Mouse (Mus musculus) T-helper 17 cell (primary cell): ENCODE measurements around the gene Wdr38.

ENCODE experiments used
- in situ Hi-C, 2 experiments: fragments of 300-600 bp; cut with MboI, MseI; formaldehyde crosslinking; loops; 1 replicate in 1 of 2; 2 replicates in 1 of 2; pipeline ENCODE4 v1.15.1; 2025; ENCODE audit warnings: high pct_unique_total_duplicates in 2 of 2

Gene Wdr38

GRCm38 (mm10) chr2:39040215-39040614 lies 42.9 kb downstream of the Wdr38 start:
- in situ Hi-C loops = no loop called here

- in situ Hi-C loops = no loop called here
These were observed 51.2 kb downstream of the Wdr38 start for GRCm38 (mm10) chr2:39048515-39048914.
